Mouse (Mus musculus): ENCODE results near the gene Aars. TPM values are rescaled to one million over a fixed set of nuclear protein-coding genes. Genes with fewer than 3 reads are reported as not detected.
"Not testable (repeated sequence)": the region's sequence is repeated elsewhere in the genome, so short reads cannot be mapped to it uniquely, and the experiment has no call there.

The Aars gene
- total RNA-seq, 1 experiment from 2014 or later, result 33.8 TPM

DNA sequence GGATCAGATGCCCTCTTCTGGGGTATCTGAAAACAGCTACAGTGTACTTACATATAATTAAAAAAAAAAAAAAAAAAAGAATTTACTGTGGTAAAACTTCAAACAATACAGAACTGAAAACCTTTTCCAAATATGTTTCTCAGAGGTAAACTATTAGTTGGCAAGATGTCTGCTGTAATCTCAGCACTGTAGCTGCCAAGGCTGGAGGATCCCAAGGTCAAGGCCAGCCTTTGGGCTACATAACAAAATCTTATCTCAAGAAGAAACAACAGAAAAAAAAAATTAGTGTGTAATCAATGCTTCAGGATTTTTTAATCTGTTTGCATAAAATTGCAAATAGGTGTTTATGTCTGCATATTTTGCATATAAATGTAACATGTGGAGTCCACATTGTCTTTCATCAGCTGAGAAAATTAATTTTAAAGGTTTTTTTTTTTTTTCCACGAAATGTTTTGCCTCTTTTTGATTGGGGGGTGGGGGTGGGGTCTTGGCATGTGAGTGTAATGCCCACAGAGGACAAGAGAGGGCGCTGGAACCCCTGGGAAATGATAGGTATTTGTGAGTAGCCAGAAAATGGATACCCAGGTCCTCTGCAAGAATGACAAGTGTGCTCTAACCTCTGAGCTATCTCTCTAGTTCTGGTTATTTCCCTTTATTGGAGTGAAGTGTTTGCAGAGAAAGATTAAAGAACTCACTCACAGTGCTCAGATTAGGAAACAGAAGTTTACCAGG, 11.2 kb downstream of the Aars start:
- ATAC-seq (replicated peaks in 1 of 2; ENCODE audit: insufficient read depth in 1 of 2, low FRiP score in 2 of 2, low TSS enrichment in 1 of 2, low read depth in 1 of 2, poor library complexity in 2 of 2, severe bottlenecking in 2 of 2), result no peak

GRCm38 (mm10) chr8:111048694-111049093, 15.8 kb downstream of the Aars start:
- ATAC-seq (replicated peaks in 1 of 2; ENCODE audit: insufficient read depth in 1 of 2, low FRiP score in 2 of 2, low TSS enrichment in 1 of 2, low read depth in 1 of 2, poor library complexity in 2 of 2, severe bottlenecking in 2 of 2), result no peak

DNA sequence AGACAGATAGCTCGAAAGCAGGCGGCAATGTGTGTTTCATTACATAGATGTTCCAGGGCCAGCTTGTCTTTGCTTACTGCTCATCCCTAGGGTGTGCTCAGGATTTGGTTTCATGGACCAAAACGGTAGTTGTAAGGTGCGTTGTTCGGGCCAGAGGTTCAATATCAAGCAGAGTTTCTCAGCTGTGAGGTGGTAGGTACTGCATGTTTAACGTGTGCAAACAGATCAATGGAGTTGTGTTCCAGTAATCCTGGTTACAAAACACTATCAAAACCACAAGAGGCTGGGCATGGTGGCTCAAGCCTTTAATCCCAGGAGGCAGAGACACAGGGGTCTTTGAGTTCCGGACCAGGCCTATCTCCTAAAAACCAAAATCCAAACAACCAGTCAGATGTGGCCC, 16.2 kb downstream of the Aars start:
- no peak for ATAC-seq (replicated peaks in 1 of 2; ENCODE audit: insufficient read depth in 1 of 2, low FRiP score in 2 of 2, low TSS enrichment in 1 of 2, low read depth in 1 of 2, poor library complexity in 2 of 2, severe bottlenecking in 2 of 2)

DNA sequence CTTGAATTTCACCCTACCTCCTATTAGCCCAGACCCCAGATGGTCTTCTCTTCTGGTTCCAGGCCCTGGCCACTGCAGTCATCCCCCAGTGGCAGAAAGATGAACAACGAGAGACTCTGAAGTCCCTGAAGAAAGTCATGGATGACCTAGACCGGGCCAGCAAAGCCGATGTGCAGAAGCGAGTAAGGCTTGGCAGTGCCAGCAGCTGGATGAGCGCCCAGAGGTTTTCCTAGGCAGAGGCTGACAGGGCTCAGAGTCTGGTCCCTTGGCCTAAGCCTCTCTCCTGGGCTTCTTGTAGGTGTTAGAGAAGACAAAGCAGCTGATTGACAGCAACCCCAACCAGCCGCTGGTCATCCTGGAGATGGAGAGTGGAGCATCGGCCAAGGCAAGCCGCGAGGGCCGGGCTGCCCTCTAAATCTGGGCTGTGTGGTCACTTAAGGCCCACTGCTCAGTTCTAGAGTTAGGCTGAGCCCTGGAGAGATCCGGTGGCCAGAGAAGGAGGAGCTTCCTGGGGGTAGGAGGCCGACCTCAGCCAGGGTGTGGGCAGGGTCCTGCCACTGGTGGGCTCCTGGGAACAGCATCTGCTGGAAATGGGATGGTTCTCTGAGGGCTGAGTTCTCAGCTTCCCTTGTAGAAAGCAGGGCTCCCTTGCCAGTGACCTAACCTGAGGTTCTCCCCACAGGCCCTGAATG, 21.0 kb downstream of the Aars start:
- ATAC-seq (replicated peaks in 1 of 2; ENCODE audit: insufficient read depth in 1 of 2, low FRiP score in 2 of 2, low TSS enrichment in 1 of 2, low read depth in 1 of 2, poor library complexity in 2 of 2, severe bottlenecking in 2 of 2), result no peak

DNA sequence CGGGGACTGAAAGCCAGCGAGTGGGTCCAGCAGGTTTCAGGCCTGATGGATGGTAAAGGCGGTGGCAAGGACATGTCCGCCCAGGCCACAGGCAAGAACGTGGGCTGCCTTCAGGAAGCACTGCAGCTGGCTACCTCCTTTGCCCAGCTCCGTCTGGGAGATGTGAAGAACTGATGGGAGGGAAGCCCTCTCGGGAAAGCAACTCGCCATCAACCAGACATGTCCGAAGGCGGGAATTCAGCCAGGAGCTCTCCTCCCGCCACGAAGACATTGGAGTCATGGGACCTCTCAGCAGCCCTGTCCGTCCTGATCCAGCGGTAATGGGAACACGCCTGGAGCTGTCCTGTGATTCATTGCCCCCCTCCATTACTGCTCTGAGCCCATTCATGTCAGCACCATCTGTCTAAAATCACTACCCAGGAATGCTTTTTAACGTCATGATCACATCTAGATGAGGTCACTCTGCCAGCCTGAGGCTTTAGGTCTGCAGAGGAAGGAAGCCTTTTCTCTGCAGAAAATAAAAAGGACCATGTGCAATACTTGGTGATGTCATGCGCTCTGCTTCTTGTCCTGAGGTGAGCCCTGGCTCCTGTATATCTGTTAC, 22.2 kb downstream of the Aars start:
- no peak for ATAC-seq (replicated peaks in 1 of 2; ENCODE audit: insufficient read depth in 1 of 2, low FRiP score in 2 of 2, low TSS enrichment in 1 of 2, low read depth in 1 of 2, poor library complexity in 2 of 2, severe bottlenecking in 2 of 2)

GRCm38 (mm10) chr8:111055661-111056060, 22.7 kb downstream of the Aars start:
- no peak for ATAC-seq (replicated peaks in 1 of 2; ENCODE audit: insufficient read depth in 1 of 2, low FRiP score in 2 of 2, low TSS enrichment in 1 of 2, low read depth in 1 of 2, poor library complexity in 2 of 2, severe bottlenecking in 2 of 2)

GRCm38 (mm10) chr8:111056158-111056663, 23.3 kb downstream of the Aars start, which contains the start of gene Exosc6:
Gene Exosc6, plus strand, starts transcription at chr8:111056339.
- peak; percentile 98 to 100 for ATAC-seq (replicated peaks in 1 of 2; ENCODE audit: insufficient read depth in 1 of 2, low FRiP score in 2 of 2, low TSS enrichment in 1 of 2, low read depth in 1 of 2, poor library complexity in 2 of 2, severe bottlenecking in 2 of 2)

- no peak for ATAC-seq (replicated peaks in 1 of 2; ENCODE audit: insufficient read depth in 1 of 2, low FRiP score in 2 of 2, low TSS enrichment in 1 of 2, low read depth in 1 of 2, poor library complexity in 2 of 2, severe bottlenecking in 2 of 2)
Measured at GRCm38 (mm10) chr8:111056691-111057293, 23.8 kb downstream of the Aars start.

- ATAC-seq (replicated peaks in 1 of 2; ENCODE audit: insufficient read depth in 1 of 2, low FRiP score in 2 of 2, low TSS enrichment in 1 of 2, low read depth in 1 of 2, poor library complexity in 2 of 2, severe bottlenecking in 2 of 2), result no peak
Measured at GRCm38 (mm10) chr8:111058946-111059572, 26.1 kb downstream of the Aars start.

- peak; percentile 17 to 43; a peak in 3 of 4 replicates for ATAC-seq (replicated peaks in 1 of 2; ENCODE audit: insufficient read depth in 1 of 2, low FRiP score in 2 of 2, low TSS enrichment in 1 of 2, low read depth in 1 of 2, poor library complexity in 2 of 2, severe bottlenecking in 2 of 2)
Measured at GRCm38 (mm10) chr8:111061688-111062071, 28.7 kb downstream of the Aars start.

GRCm38 (mm10) chr8:111062072-111062757, 29.3 kb downstream of the Aars start:
- ATAC-seq (replicated peaks in 1 of 2; ENCODE audit: insufficient read depth in 1 of 2, low FRiP score in 2 of 2, low TSS enrichment in 1 of 2, low read depth in 1 of 2, poor library complexity in 2 of 2, severe bottlenecking in 2 of 2), result peak; percentile 71 to 83

DNA sequence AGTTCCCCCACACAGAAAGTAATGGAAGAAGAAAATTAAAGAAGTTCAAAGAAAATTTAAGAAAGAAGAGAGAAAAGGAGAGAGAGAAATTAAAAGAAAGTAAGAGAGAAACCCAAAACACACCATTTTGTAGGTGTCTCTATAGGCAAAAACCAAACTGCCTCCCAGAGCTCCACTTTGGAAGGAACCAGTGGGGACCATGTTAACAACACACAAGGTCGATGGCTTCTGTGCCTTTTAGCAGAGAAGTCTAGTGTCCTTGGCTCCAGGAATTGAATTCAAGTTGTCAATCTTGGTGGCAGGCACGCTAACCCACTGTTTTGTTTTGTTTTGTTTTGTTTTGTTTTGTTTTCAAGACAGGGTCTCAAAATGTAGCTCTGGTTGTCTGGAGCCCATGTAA, 29.9 kb downstream of the Aars start:
- no peak for ATAC-seq (replicated peaks in 1 of 2; ENCODE audit: insufficient read depth in 1 of 2, low FRiP score in 2 of 2, low TSS enrichment in 1 of 2, low read depth in 1 of 2, poor library complexity in 2 of 2, severe bottlenecking in 2 of 2)

DNA sequence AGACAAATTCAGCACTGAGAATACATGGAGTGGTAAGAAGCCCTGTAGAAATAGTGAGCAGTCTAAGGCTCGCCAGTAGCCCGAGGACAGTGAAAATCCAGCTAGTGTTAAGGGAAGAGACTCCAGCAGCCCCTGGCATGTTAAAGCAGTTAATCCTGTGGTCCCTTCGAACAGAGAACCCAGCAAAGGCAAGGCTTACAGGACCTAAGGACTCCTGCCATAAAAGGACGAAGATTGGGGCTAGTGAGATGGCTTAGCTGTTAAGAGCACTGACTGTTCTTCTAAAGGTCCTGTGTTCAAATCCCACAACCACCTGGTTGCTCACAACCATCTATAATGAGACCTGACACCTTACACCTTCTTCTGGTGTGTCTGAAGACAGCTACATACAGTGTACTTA, 33.4 kb downstream of the Aars start:
- ATAC-seq (replicated peaks in 1 of 2; ENCODE audit: insufficient read depth in 1 of 2, low FRiP score in 2 of 2, low TSS enrichment in 1 of 2, low read depth in 1 of 2, poor library complexity in 2 of 2, severe bottlenecking in 2 of 2), result no peak

- 0 out of 4 replicates have a peak, but pooled peaks of 1 of the 2 experiments have one; percentile 34 for ATAC-seq (replicated peaks in 1 of 2; ENCODE audit: insufficient read depth in 1 of 2, low FRiP score in 2 of 2, low TSS enrichment in 1 of 2, low read depth in 1 of 2, poor library complexity in 2 of 2, severe bottlenecking in 2 of 2)
Measured at GRCm38 (mm10) chr8:111067439-111067838, 34.5 kb downstream of the Aars start.

GRCm38 (mm10) chr8:111068660-111069059, 35.7 kb downstream of the Aars start:
- ATAC-seq (replicated peaks in 1 of 2; ENCODE audit: insufficient read depth in 1 of 2, low FRiP score in 2 of 2, low TSS enrichment in 1 of 2, low read depth in 1 of 2, poor library complexity in 2 of 2, severe bottlenecking in 2 of 2), result not testable (repeated sequence)

- no peak for ATAC-seq (replicated peaks in 1 of 2; ENCODE audit: insufficient read depth in 1 of 2, low FRiP score in 2 of 2, low TSS enrichment in 1 of 2, low read depth in 1 of 2, poor library complexity in 2 of 2, severe bottlenecking in 2 of 2)
Measured at GRCm38 (mm10) chr8:111075926-111076325, 43.0 kb downstream of the Aars start.

GRCm38 (mm10) chr8:111079461-111079860, 46.5 kb downstream of the Aars start:
- ATAC-seq (replicated peaks in 1 of 2; ENCODE audit: insufficient read depth in 1 of 2, low FRiP score in 2 of 2, low TSS enrichment in 1 of 2, low read depth in 1 of 2, poor library complexity in 2 of 2, severe bottlenecking in 2 of 2), result no peak
